Mouse (Mus musculus) layer of hippocampus, adult 18-20 months (tissue): ENCODE measurements around the gene Gm8279. TPM values are rescaled to one million over a fixed set of nuclear protein-coding genes. Genes with fewer than 3 reads are reported as not detected.
"Not testable (repeated sequence)": the region's sequence is repeated elsewhere in the genome, so short reads cannot be mapped to it uniquely, and the experiment has no call there.

ENCODE experiments used
- DNase-seq, 2 experiments: peaks; one replicate each; pipeline ENCODE4 v3.0.0; 2022; ENCODE audit warnings: low spot score in 2 of 2
- long read RNA-seq: library from polyadenylated mRNA; stranded (forward); transcript quantifications from one replicate; pipeline ENCODE4 v2.0.0, GENCODE M21; 2021
- total RNA-seq, 2 experiments: library from RNA; stranded (reverse); gene quantifications; 2 replicates each; pipeline ENCODE4 v1.2.3; 2021

Gene Gm8279
- not detected for total RNA-seq
- long read RNA-seq: 0 reads

DNA sequence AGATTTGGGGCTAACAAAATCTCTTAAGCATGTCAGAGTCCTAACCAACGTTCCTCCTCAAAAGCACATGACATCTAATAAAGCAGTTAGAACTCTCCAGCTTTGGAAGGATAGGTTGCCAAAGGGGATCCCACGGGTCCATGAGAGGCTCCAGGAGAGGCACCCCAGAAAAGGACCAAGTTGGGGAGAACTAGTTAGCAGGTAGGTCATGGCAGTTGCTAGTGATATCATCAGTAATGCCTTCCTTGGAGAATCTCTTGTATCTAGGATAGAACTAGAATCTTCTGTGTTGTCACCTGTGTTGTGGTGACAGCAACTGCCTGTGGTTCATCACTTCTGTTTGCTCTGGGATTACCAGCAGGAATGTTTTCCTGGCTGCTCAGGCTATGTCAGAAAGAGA is at the start of gene Gm8279:
Gm8279 (plus strand) TSS at position 301 of the 400 bp plus-strand sequence.
- not testable (repeated sequence) for DNase-seq

DNA sequence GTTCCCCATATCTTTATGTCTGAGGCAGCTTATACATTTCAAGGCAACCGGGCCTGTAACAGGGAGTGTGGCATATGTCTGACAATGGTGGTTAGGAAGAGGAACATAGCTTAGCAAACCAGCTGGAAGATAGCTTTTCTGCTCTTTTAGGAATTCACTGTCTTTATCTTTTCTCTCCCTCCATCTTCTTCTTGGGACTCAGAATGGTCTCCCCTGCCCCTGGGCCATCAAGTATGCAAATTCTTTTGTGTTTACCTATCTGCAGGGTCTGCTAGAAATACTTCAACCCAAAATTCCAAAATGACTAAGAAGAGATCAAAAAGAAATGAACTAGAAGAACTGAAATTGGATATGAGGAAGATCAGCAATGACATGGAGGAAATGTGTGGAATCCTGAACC is 32.9 kb downstream of the Gm8279 start, which contains the start of gene Gm3317:
Gm3317 (plus strand) TSS at position 301 of the 400 bp plus-strand sequence.
- not testable (repeated sequence) for DNase-seq

DNA sequence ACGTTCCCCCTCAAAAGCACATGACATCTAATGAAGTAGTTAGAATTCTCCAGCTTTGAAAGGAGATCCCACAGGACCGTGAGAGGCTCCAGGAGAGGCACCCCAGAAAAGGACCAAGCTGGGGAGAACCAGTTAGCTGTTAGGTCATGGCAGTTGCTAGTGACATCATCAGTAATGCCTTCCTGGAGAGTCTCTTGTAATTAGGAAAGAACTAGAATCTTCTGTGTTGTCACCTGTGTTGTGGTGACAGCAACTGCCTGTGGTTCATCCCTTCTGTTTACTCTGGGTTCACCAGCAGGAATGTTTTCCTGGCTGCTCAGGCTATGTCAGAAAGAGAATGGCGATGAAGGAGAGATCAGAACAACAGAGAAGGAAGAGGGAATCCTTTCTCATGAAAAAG is 54.2 kb downstream of the Gm8279 start, which contains the start of gene Gm8271:
Gm8271 (plus strand) TSS at position 301 of the 400 bp plus-strand sequence.
- not testable (repeated sequence) for DNase-seq

Other genes starting within 250 kb of the Gm8279 start
- gene Gm3278, start 239.1 kb upstream of the Gm8279 start, total RNA-seq: not detected
- not detected for gene Gm8297, start 147.6 kb upstream of the Gm8279 start, total RNA-seq
- not detected for gene Gm3298, start 115.6 kb upstream of the Gm8279 start, total RNA-seq
- not detected for gene 4930555G01Rik, start 80.9 kb upstream of the Gm8279 start, total RNA-seq
- 1 to 10 TPM; 1.5 to 1.8 TPM for gene Gm8281, start 60.5 kb upstream of the Gm8279 start, total RNA-seq
- gene Gm3317, start 33.0 kb downstream of the Gm8279 start, total RNA-seq: not detected
- not detected for gene Gm8271, start 54.3 kb downstream of the Gm8279 start, total RNA-seq
- not detected for gene Gm3526, start 129.1 kb downstream of the Gm8279 start, total RNA-seq
- gene Gm3542, start 203.4 kb downstream of the Gm8279 start, total RNA-seq: not detected